ENCODE assay signal across 8 mouse cellular contexts in the genomic region with DNA sequence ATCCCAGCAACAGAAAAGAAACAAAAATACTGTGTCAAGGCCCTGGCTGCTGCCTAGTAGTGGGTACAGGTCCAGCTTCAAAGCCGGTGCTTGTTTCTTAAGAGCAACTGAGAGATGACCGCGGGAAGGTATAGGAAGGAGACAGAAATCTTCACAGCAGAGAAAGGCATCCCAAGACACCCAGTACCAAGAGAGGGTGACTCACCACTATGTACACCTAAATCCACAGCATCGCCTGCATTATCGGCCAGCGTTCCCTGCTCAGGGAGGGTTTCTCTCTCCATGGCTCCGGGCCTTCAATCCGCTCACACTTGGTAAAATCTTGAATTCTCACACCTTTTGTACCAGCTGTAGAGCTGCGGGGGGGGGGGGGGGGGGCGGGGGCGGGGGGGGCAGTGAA. TPM values are rescaled to one million over a fixed set of nuclear protein-coding genes. Genes with fewer than 3 reads are reported as not detected.
DNase-seq lines count a peak whose midpoint lies in the region; ATAC-seq and TF ChIP-seq lines count a peak whose summit lies in the region.

A gene (minus strand): TSS at position 298 of the 400 bp plus-strand sequence.

- WGBS in lung, embryonic 14.5 days = 56% methylated on average over 11 of the region's 11 CpGs
- WGBS in embryonic facial prominence, embryonic 12.5 days = 89% methylated on average over 8 of the region's 11 CpGs
- 78% methylated on average over 8 of the region's 11 CpGs for WGBS in heart, embryonic 11.5 days (ENCODE audit: insufficient replicate concordance)
- 62% methylated on average over 11 of the region's 11 CpGs for WGBS in midbrain, embryonic 15.5 days

- no peaks in the 10 kb centered on the region for H3K36me3 ChIP-seq in lung, embryonic 14.5 days (ENCODE audit: insufficient read depth)
- no peaks in the 10 kb centered on the region for H3K36me3 ChIP-seq in embryonic facial prominence, embryonic 12.5 days
- no peaks in the 10 kb centered on the region for H3K36me3 ChIP-seq in heart, embryonic 11.5 days (ENCODE audit: control insufficient read depth, insufficient read depth, low read length)
- H3K36me3 ChIP-seq in midbrain, embryonic 15.5 days (replicated peaks) = no peaks in the 10 kb centered on the region

- no peak within 1 kb of the TSS for H3K4me3 ChIP-seq in lung, embryonic 14.5 days (ENCODE audit: low read depth, low read length)
- H3K4me3 ChIP-seq in embryonic facial prominence, embryonic 12.5 days = no peak within 1 kb of the TSS
- H3K4me3 ChIP-seq in heart, embryonic 11.5 days (ENCODE audit: low read depth, low read length) = no peak within 1 kb of the TSS
- no peak within 1 kb of the TSS for H3K4me3 ChIP-seq in midbrain, embryonic 15.5 days

- peaks cover 2% of the 10 kb centered on the region; the same call in 1 of the 2 replicates for H3K4me1 ChIP-seq in lung, embryonic 14.5 days (ENCODE audit: insufficient read depth)
- H3K4me1 ChIP-seq in embryonic facial prominence, embryonic 12.5 days = peaks cover 13% of the 10 kb centered on the region
- peaks cover 5% of the 10 kb centered on the region for H3K4me1 ChIP-seq in heart, embryonic 11.5 days (ENCODE audit: control insufficient read depth, insufficient read depth, low read length)
- H3K4me1 ChIP-seq in midbrain, embryonic 15.5 days = no peaks in the 10 kb centered on the region

- no peak within 1 kb of the TSS for H3K9ac ChIP-seq in lung, embryonic 14.5 days
- no peak within 1 kb of the TSS for H3K9ac ChIP-seq in embryonic facial prominence, embryonic 12.5 days
- H3K9ac ChIP-seq in heart, embryonic 11.5 days (ENCODE audit: low read depth, low read length) = no peak within 1 kb of the TSS
- H3K9ac ChIP-seq in midbrain, embryonic 15.5 days = no peak within 1 kb of the TSS

- no peak within 1 kb of the TSS for H3K27ac ChIP-seq in lung, embryonic 14.5 days (ENCODE audit: low read depth)
- H3K27ac ChIP-seq in embryonic facial prominence, embryonic 12.5 days = no peak within 1 kb of the TSS
- H3K27ac ChIP-seq in heart, embryonic 11.5 days (ENCODE audit: low read depth, low read length) = no peak within 1 kb of the TSS
- no peak within 1 kb of the TSS for H3K27ac ChIP-seq in midbrain, embryonic 15.5 days

- no peak within 1 kb of the TSS for H3K4me2 ChIP-seq in lung, embryonic 14.5 days
- no peak within 1 kb of the TSS for H3K4me2 ChIP-seq in embryonic facial prominence, embryonic 12.5 days (replicated peaks)
- H3K4me2 ChIP-seq in heart, embryonic 11.5 days = no peak within 1 kb of the TSS
- H3K4me2 ChIP-seq in midbrain, embryonic 15.5 days = no peak within 1 kb of the TSS

- ATAC-seq in lung, embryonic 14.5 days (ENCODE audit: insufficient read depth) = no peak
- no peak for ATAC-seq in embryonic facial prominence, embryonic 12.5 days (ENCODE audit: insufficient number of reproducible peaks, insufficient read depth, low FRiP score, low TSS enrichment)
- no peak for ATAC-seq in heart, embryonic 11.5 days (replicated peaks; ENCODE audit: insufficient number of reproducible peaks, low FRiP score, low TSS enrichment)
- ATAC-seq in midbrain, embryonic 15.5 days (replicated peaks) = no peak

- no peak for TF ChIP-seq CTCF in lung, embryonic 14.5 days (IDR thresholded peaks at IDR 0.05; ENCODE audit: low read depth)

- no peak for DNase-seq in lung, embryonic 14.5 days
- no peak for DNase-seq in lung, postnatal 4 days
- no peak for DNase-seq in layer of hippocampus, postnatal 36 days
- no peak for DNase-seq in ovary, postnatal 14 days (ENCODE audit: low spot score)
- no peak for DNase-seq in kidney, adult 8-10 months

- H3K27me3 ChIP-seq in lung, embryonic 14.5 days (ENCODE audit: insufficient read depth, low read length) = no peaks in the 10 kb centered on the region
- no peaks in the 10 kb centered on the region for H3K27me3 ChIP-seq in embryonic facial prominence, embryonic 12.5 days
- no peaks in the 10 kb centered on the region for H3K27me3 ChIP-seq in heart, embryonic 11.5 days (ENCODE audit: control insufficient read depth, insufficient read depth, low read length)
- no peaks in the 10 kb centered on the region for H3K27me3 ChIP-seq in midbrain, embryonic 15.5 days (replicated peaks)

- H3K9me3 ChIP-seq in lung, embryonic 14.5 days (ENCODE audit: low read depth, low read length) = no peaks in the 10 kb centered on the region
- H3K9me3 ChIP-seq in embryonic facial prominence, embryonic 12.5 days = no peaks in the 10 kb centered on the region
- H3K9me3 ChIP-seq in heart, embryonic 11.5 days (replicated peaks; ENCODE audit: control insufficient read depth, low read length) = no peaks in the 10 kb centered on the region
- H3K9me3 ChIP-seq in midbrain, embryonic 15.5 days = no peaks in the 10 kb centered on the region

RNA-seq across cellular contexts. Expression of the gene that starts here (rescaled TPM):
- polyA plus RNA-seq in lung, embryonic 14.5 days (2014; fragmentation: Nextera tagmentation; extraction: Ambion mirVana) = 185 and 192 TPM in 2 replicates
- polyA plus RNA-seq in embryonic facial prominence, embryonic 12.5 days (2016; fragmentation: Nextera tagmentation; extraction: Ambion mirVana) = 189 and 194 TPM in 2 replicates
- 137 and 146 TPM in 2 replicates for polyA plus RNA-seq in heart, embryonic 11.5 days (2014; fragmentation: Nextera tagmentation; extraction: Ambion mirVana)
- 10 to 100 TPM; 41.5 to 41.8 TPM for total RNA-seq in layer of hippocampus, postnatal 36 days (2021)
- polyA plus RNA-seq in midbrain, embryonic 15.5 days (2015; fragmentation: Nextera tagmentation; extraction: Ambion mirVana) = 79.4 and 83.9 TPM in 2 replicates
